Mouse (Mus musculus) ES-E14 (cell line): ENCODE measurements at regions not wholly inside any gene's neighbourhood (a gene's known extent, or its start where the extent isn't known, plus 50 kb on each side); places are given as distances from the start of the nearest gene placed in this dataset.

Experiments
- ZC3H11A ChIP-seq: IDR thresholded peaks from 2 replicates; pipeline ENCODE4 v1.6.1; 2012; ENCODE audit warnings: low read depth, mild to moderate bottlenecking, inconsistent platforms, low read length, borderline replicate concordance
- ZNF384 ChIP-seq: IDR thresholded peaks from 2 replicates; pipeline ENCODE4 v1.6.1; 2012; ENCODE audit warnings: low read depth, low read length, inconsistent platforms

- TF ChIP-seq ZC3H11A, result no peak
- TF ChIP-seq ZNF384, result no peak
Observed at GRCm38 (mm10) chr14:48779327-48779726, 105.7 kb upstream of the Otx2 start.
